Mouse (Mus musculus) spleen, adult 2 months (tissue): ENCODE data around the gene Rnase4. TPM values are rescaled to one million over a fixed set of nuclear protein-coding genes. Genes with fewer than 3 reads are reported as not detected.
A peak's percentile ranks its signal among the peaks of the same experiment; 100 is the strongest.

Experiments
- DNase-seq, 2 experiments: peaks; one replicate each; pipeline versions ENCODE4 v3.0.0 to v3.0.0-alpha.2; 2012 to 2021; ENCODE audit warnings: low spot score in 2 of 2, low read depth in 1 of 2
- H3K27ac ChIP-seq: fragments of 200-500 bp; 2 replicates; pipeline ENCODE4 v1.5.1; 2012; ENCODE audit warnings: low read length, inconsistent platforms; ENCODE audit not compliant: insufficient read depth
- H3K27me3 ChIP-seq: fragments of 200-500 bp; 2 replicates; pipeline ENCODE4 v1.6.1; 2012; ENCODE audit warnings: mild to moderate bottlenecking, moderate library complexity, low read length, inconsistent platforms; ENCODE audit not compliant: control insufficient read depth, insufficient read depth
- H3K36me3 ChIP-seq: fragments of 200-500 bp; 2 replicates; pipeline ENCODE4 v1.6.1; 2012; ENCODE audit warnings: mild to moderate bottlenecking, low read length, inconsistent platforms; ENCODE audit not compliant: control insufficient read depth, insufficient read depth
- H3K4me1 ChIP-seq: fragments of 200-500 bp; 2 replicates; pipeline ENCODE4 v1.6.1; 2011; ENCODE audit warnings: inconsistent platforms; ENCODE audit not compliant: control insufficient read depth, insufficient read depth, insufficient read length
- H3K4me3 ChIP-seq: fragments of 200-500 bp; 2 replicates; pipeline ENCODE4 v1.5.1; 2011; ENCODE audit warnings: mild to moderate bottlenecking, inconsistent platforms; ENCODE audit not compliant: insufficient read depth, insufficient read length; ENCODE audit errors: extremely low read depth
- CTCF ChIP-seq: fragments of 200-500 bp; IDR thresholded peaks from 2 replicates; pipeline ENCODE4 v1.5.1; 2011; ENCODE audit warnings: mild to moderate bottlenecking, inconsistent platforms; ENCODE audit not compliant: insufficient read depth, insufficient read length, insufficient replicate concordance; ENCODE audit errors: extremely low read depth
- POLR2A ChIP-seq: fragments of 200-500 bp; IDR thresholded peaks from 2 replicates; pipeline ENCODE4 v1.6.1; 2011; ENCODE audit warnings: low read depth, low read length, inconsistent platforms
- WGBS: fragments of 180-500 bp; shearing (Covaris S2); methylation state at CpG from one replicate; pipeline ENCODE4 v1.1.7; 2018; 5-methylcytosine and 5-hydroxymethylcytosine counted together
- polyA plus RNA-seq: library from polyadenylated mRNA; depleted of rRNA; stranded (reverse); fragments of >200 nt; gene quantifications from 2 replicates; pipeline ENCODE4 v1.2.3, GENCODE M21; 2012

Rnase4 gene
- polyA plus RNA-seq, 1 experiment: 18.2 TPM

DNA sequence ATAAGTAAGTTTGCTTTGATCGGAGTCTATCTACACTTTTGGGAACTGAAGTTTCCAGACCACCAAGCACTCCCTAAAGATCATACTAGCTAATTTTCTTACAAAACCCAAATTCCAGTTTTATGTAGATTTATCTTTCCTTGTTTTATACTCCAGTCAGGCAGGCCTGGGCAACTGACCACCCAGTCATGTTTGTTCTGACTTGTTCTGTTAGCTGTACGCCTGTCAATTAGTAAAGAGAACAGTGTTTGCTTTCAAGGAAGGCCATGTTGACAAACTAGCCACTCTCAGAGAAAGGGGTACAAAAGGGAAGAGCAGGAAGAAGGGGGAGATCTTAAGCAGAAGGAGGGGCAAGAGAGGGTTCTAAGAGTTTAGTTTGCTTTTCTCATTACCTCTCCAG is 13.5 kb downstream of the Rnase4 start:
- 88% methylated on average over 2 of the region's 2 CpGs for WGBS
- Histone ChIP-seq H3K4me3 (no peak overlapping the region), H3K27me3 (no peaks in the 10 kb centered on the region), H3K36me3 (no peaks in the 10 kb centered on the region), H3K4me1 (no peaks in the 10 kb centered on the region; the same call in 1 of the 2 replicates), H3K27ac (no peak overlapping the region)
- DNase-seq: no peak
- TF ChIP-seq CTCF (no peak), POLR2A (no peak)

- no peaks in the 10 kb centered on the region; the same call in 1 of the 2 replicates for H3K4me1 ChIP-seq
- H3K27me3 ChIP-seq: no peaks in the 10 kb centered on the region
- no peaks in the 10 kb centered on the region for H3K36me3 ChIP-seq
- H3K4me3 ChIP-seq: no peak overlapping the region
- no peak for TF ChIP-seq CTCF
- no peak for TF ChIP-seq POLR2A
- H3K27ac ChIP-seq: no peak overlapping the region
- no peak for DNase-seq
Measured at GRCm38 (mm10) chr14:51106449-51106967, 15.6 kb downstream of the Rnase4 start.

GRCm38 (mm10) chr14:51111966-51112365 is 21.1 kb downstream of the Rnase4 start:
- Histone ChIP-seq H3K27me3 (no peaks in the 10 kb centered on the region), H3K4me3 (no peak overlapping the region), H3K27ac (no peak overlapping the region), H3K4me1 (no peaks in the 10 kb centered on the region), H3K36me3 (no peaks in the 10 kb centered on the region)
- TF ChIP-seq CTCF: no peak
- TF ChIP-seq POLR2A: no peak
- DNase-seq: no peak
- 50% methylated on average over 3 of the region's 3 CpGs for WGBS

DNA sequence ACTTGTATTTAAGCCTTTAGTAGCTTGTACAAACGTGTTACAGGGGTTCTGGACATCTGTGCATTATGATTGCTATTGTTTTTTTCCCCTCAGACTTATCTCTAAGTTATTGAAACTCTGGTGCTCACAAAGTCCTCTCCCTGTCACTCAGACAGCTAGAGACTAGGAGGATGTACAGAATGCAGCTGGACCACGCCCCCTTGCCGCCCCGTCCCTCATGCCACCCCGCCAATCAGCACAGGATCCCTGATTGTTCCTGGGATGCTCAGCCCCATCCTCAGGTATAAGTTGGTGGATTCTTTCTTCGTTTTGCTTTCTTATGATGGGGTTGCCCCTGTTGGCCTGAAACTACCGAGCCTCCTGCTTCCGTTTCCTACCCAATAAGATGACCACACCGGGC is 22.6 kb downstream of the Rnase4 start:
- TF ChIP-seq CTCF (no peak), POLR2A (no peak)
- Histone ChIP-seq H3K36me3 (no peaks in the 10 kb centered on the region), H3K4me1 (no peaks in the 10 kb centered on the region), H3K27ac (no peak overlapping the region), H3K4me3 (no peak overlapping the region), H3K27me3 (no peaks in the 10 kb centered on the region)
- WGBS: 80% methylated on average over 9 of the region's 9 CpGs
- no peak for DNase-seq

DNA sequence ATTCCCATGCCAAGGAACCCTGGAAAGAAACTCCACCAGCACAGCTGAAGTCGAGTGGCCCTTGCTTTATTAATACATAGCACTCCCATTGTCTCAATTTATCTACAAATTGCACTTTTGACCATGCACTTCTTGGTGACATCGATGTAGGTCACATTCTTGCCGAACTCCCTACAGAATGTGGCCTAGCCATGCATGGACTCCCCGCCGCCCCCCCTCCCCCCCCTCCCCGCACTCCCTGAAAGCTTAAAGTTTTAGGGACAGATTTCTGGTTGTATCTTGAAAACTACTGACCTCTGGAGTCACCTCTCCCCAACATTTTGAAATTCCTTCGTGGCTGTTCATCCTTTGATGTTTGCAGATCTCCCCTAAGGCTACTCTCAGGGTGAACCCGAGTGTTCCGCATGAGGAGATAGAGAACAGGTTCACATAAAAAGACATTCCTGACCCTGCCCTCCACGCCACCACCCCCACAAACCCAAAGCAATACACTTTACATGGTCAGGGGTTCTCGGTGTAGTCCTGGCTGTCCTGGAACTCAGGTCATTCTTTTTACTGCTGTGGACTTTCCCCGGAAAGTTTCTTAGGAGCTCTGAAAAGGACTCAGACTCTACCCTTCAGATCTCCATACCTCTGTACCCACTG is 23.2 kb downstream of the Rnase4 start, which contains the start of gene Eddm3b:
Gene Eddm3b (plus strand): TSS at position 511 of the 645 bp plus-strand sequence.
- no peak for DNase-seq
- TF ChIP-seq POLR2A (no peak), CTCF (no peak)
- WGBS: 80% methylated on average over 12 of the region's 12 CpGs
- no peaks in the 10 kb centered on the region for H3K4me1 ChIP-seq
- H3K36me3 ChIP-seq: no peaks in the 10 kb centered on the region
- H3K27ac ChIP-seq: no peak within 1 kb of the TSS
- no peaks in the 10 kb centered on the region for H3K27me3 ChIP-seq
- H3K4me3 ChIP-seq: no peak within 1 kb of the TSS

- no peak overlapping the region for H3K27ac ChIP-seq
- TF ChIP-seq CTCF: no peak
- H3K4me1 ChIP-seq: peaks cover 18% of the 10 kb centered on the region; the same call in 1 of the 2 replicates
- H3K27me3 ChIP-seq: no peaks in the 10 kb centered on the region
- peaks cover 6% of the 10 kb centered on the region for H3K36me3 ChIP-seq
- H3K4me3 ChIP-seq: no peak overlapping the region
- DNase-seq: no peak
- WGBS: 90% methylated on average over 6 of the region's 6 CpGs
Measured at GRCm38 (mm10) chr14:51125684-51126083, 34.8 kb downstream of the Rnase4 start.

- Histone ChIP-seq H3K36me3 (peaks cover 9% of the 10 kb centered on the region), H3K4me1 (peaks cover 31% of the 10 kb centered on the region), H3K27ac (peak overlapping the region; percentile 92), H3K27me3 (no peaks in the 10 kb centered on the region), H3K4me3 (no peak overlapping the region)
- WGBS: 27% methylated on average over 2 of the region's 2 CpGs
- DNase-seq: peak in 1 of 2 experiments; percentile 53
- TF ChIP-seq POLR2A (no peak), CTCF (no peak)
Measured at GRCm38 (mm10) chr14:51127648-51128258, 36.9 kb downstream of the Rnase4 start.
